Mouse (Mus musculus): ENCODE results near the gene Tat. TPM values are rescaled to one million over a fixed set of nuclear protein-coding genes. Genes with fewer than 3 reads are reported as not detected.
"Not testable (repeated sequence)": the region's sequence is repeated elsewhere in the genome, so short reads cannot be mapped to it uniquely, and the experiment has no call there.

Gene Tat
- total and polyA plus RNA-seq, 3 experiments: not detected

DNA sequence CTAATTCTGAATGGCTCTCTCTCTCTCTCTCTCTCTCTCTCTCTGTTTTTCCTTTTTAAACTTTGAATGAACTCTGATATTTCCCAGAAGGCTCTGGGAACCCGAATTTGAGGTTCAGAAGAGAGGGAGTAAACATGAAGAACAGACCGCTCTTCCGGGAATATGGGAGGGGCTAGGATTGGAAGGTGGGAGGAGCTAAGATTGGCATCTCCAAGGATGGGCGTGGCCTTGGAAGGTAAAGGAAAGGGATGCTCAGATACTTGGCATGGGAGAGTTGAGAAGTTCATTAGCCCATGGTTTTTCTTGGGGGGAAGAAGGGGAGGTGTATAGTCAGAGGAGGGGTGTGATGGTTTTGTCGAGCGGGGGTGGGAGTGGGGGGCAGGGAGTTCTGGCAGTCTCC, 31.8 kb downstream of the Tat start:
- H3K4me1 ChIP-seq (ENCODE audit: control insufficient read depth in 1 of 2, insufficient read depth in 2 of 2, low read length in 2 of 2): no peaks in the 10 kb centered on the region
- DNase-seq (ENCODE audit: low read depth, low spot score): no peak
- no peaks in the 10 kb centered on the region for H3K36me3 ChIP-seq (ENCODE audit: control insufficient read depth in 1 of 2, insufficient read depth in 2 of 2, low read length in 2 of 2)
- no peaks in the 10 kb centered on the region for H3K9me3 ChIP-seq (replicated peaks; ENCODE audit: insufficient read depth, low read length)
- no peak overlapping the region for H3K9ac ChIP-seq (ENCODE audit: control insufficient read depth, low read depth, low read length, poor library complexity, severe bottlenecking)
- H3K4me3 ChIP-seq (ENCODE audit: control insufficient read depth in 1 of 2, insufficient read depth in 1 of 2, low read depth in 2 of 2, low read length in 2 of 2): no peak overlapping the region
- no peaks in the 10 kb centered on the region for H3K79me2 ChIP-seq (ENCODE audit: control insufficient read depth, insufficient read depth, low read length, poor library complexity)
- no peak for TF ChIP-seq MAFK (IDR thresholded peaks at IDR 0.05; ENCODE audit: borderline replicate concordance, low read depth, low read length)
- no peak overlapping the region for H3K27ac ChIP-seq (ENCODE audit: control insufficient read depth, low read depth, low read length)
- H3K27me3 ChIP-seq (ENCODE audit: control insufficient read depth in 1 of 2, insufficient read depth in 2 of 2, low read length in 2 of 2): peaks cover 0 to 2% of the 10 kb centered on the region in 2 experiments; a peak in 1 of 4 replicates

DNA sequence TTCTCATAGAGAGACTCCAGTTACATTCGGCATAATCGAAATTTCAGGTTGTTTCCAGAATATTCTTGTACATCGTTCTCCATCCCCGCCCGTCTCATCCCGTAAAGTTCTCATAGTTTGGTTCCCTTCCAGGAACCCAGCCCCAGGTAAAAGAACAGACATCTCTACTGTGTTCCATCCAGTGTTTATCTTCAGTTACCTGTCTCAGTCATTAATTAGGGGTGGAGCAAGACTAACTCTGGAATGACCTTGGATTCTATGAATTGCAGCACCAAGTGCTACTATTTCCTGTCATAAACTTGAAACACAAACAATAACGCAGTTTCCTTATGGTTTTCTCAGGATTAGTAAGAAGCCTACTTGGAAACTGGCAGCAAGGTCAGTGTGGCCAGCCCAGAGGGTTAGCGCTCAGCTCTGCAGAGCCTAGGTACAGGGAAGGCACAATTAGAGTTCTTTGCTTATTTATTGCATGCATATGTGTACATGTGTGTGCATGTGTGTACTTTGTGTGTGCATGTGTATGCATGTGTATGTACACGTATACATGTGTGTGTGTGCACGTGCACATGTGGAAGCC, 32.6 kb downstream of the Tat start:
- H3K4me3 ChIP-seq (ENCODE audit: control insufficient read depth in 1 of 2, insufficient read depth in 1 of 2, low read depth in 2 of 2, low read length in 2 of 2): no peak overlapping the region

GRCm38 (mm10) chr8:110033771-110034170, 43.5 kb downstream of the Tat start:
- H3K9ac ChIP-seq (ENCODE audit: control insufficient read depth, low read depth, low read length, poor library complexity, severe bottlenecking); H3K79me2 ChIP-seq (ENCODE audit: control insufficient read depth, insufficient read depth, low read length, poor library complexity); H3K27ac ChIP-seq (ENCODE audit: control insufficient read depth, low read depth, low read length); H3K4me1 ChIP-seq (ENCODE audit: control insufficient read depth in 1 of 2, insufficient read depth in 2 of 2, low read length in 2 of 2); DNase-seq (ENCODE audit: low read depth, low spot score); H3K9me3 ChIP-seq (replicated peaks; ENCODE audit: insufficient read depth, low read length); H3K36me3 ChIP-seq (ENCODE audit: control insufficient read depth in 1 of 2, insufficient read depth in 2 of 2, low read length in 2 of 2); H3K27me3 ChIP-seq (ENCODE audit: control insufficient read depth in 1 of 2, insufficient read depth in 2 of 2, low read length in 2 of 2); H3K4me3 ChIP-seq (ENCODE audit: control insufficient read depth in 1 of 2, insufficient read depth in 1 of 2, low read depth in 2 of 2, low read length in 2 of 2): not testable (repeated sequence)

More for the DNA sequence above, 32.6 kb downstream of the Tat start:
- Histone ChIP-seq H3K36me3 (ENCODE audit: control insufficient read depth in 1 of 2, insufficient read depth in 2 of 2, low read length in 2 of 2) (no peaks in the 10 kb centered on the region), H3K79me2 (ENCODE audit: control insufficient read depth, insufficient read depth, low read length, poor library complexity) (no peaks in the 10 kb centered on the region), H3K27ac (ENCODE audit: control insufficient read depth, low read depth, low read length) (no peak overlapping the region), H3K9me3 (replicated peaks; ENCODE audit: insufficient read depth, low read length) (no peaks in the 10 kb centered on the region), H3K27me3 (ENCODE audit: control insufficient read depth in 1 of 2, insufficient read depth in 2 of 2, low read length in 2 of 2) (peaks cover 0 to 2% of the 10 kb centered on the region in 2 experiments; a peak in 1 of 4 replicates), H3K9ac (ENCODE audit: control insufficient read depth, low read depth, low read length, poor library complexity, severe bottlenecking) (no peak overlapping the region), H3K4me1 (ENCODE audit: control insufficient read depth in 1 of 2, insufficient read depth in 2 of 2, low read length in 2 of 2) (no peaks in the 10 kb centered on the region)
- DNase-seq (ENCODE audit: low read depth, low spot score): no peak
- TF ChIP-seq TAL1 (IDR thresholded peaks at IDR 0.05; ENCODE audit: low read length): no peak
- TF ChIP-seq CHD1 (IDR thresholded peaks at IDR 0.05; ENCODE audit: low read depth, low read length): no peak
- TF ChIP-seq TBP (IDR thresholded peaks at IDR 0.05; ENCODE audit: low read depth, low read length): no peak
- TF ChIP-seq E2F4 (IDR thresholded peaks at IDR 0.05; ENCODE audit: borderline replicate concordance, low read depth, low read length): no peak
- no peak for TF ChIP-seq JUND (IDR thresholded peaks at IDR 0.05; ENCODE audit: low read depth, low read length)

DNA sequence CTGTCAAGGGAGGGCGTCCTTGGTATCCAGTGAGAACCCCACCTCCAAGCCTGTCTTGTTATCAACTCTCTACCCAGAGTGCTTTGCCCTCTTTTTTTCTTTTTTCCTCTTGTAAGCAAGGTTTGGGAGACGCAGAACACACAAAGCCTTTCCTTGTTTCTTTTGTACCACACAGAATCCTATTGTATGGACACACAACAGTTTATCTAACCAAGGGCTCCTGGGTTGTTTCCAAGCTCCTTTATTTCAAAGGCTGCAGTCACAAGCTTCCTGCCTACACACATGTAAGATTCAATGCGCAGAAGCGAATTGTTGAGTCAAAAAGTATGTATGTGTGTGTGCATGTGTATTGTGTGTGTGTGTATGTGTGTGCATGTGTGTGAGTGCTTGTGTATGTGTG, 44.1 kb downstream of the Tat start:
- Histone ChIP-seq H3K27me3 (ENCODE audit: control insufficient read depth in 1 of 2, insufficient read depth in 2 of 2, low read length in 2 of 2) (no peaks in the 10 kb centered on the region), H3K79me2 (ENCODE audit: control insufficient read depth, insufficient read depth, low read length, poor library complexity) (no peaks in the 10 kb centered on the region), H3K36me3 (ENCODE audit: control insufficient read depth in 1 of 2, insufficient read depth in 2 of 2, low read length in 2 of 2) (no peaks in the 10 kb centered on the region), H3K4me1 (ENCODE audit: control insufficient read depth in 1 of 2, insufficient read depth in 2 of 2, low read length in 2 of 2) (no peaks in the 10 kb centered on the region), H3K9ac (ENCODE audit: control insufficient read depth, low read depth, low read length, poor library complexity, severe bottlenecking) (no peak overlapping the region), H3K27ac (ENCODE audit: control insufficient read depth, low read depth, low read length) (no peak overlapping the region), H3K4me3 (ENCODE audit: control insufficient read depth in 1 of 2, insufficient read depth in 1 of 2, low read depth in 2 of 2, low read length in 2 of 2) (no peak overlapping the region), H3K9me3 (replicated peaks; ENCODE audit: insufficient read depth, low read length) (no peaks in the 10 kb centered on the region)
- TF ChIP-seq CHD1 (IDR thresholded peaks at IDR 0.05; ENCODE audit: low read depth, low read length) (no peak), ZC3H11A (IDR thresholded peaks at IDR 0.05; ENCODE audit: low read depth, low read length) (no peak), CTCF (IDR thresholded peaks at IDR 0.05 in 2 of 3, conservative IDR thresholded peaks at IDR 0.05 in 1 of 3; ENCODE audit: control insufficient read depth in 1 of 3, insufficient read depth in 1 of 3, low read depth in 2 of 3, low read length in 3 of 3, poor library complexity in 1 of 3, severe bottlenecking in 1 of 3) (no peak), ELF1 (IDR thresholded peaks at IDR 0.05; ENCODE audit: low read depth, low read length) (no peak), POLR2AphosphoS5 (IDR thresholded peaks at IDR 0.05; ENCODE audit: borderline replicate concordance, low read depth, low read length) (no peak), MAZ (IDR thresholded peaks at IDR 0.05; ENCODE audit: low read depth, low read length) (no peak), MEF2A (IDR thresholded peaks at IDR 0.05; ENCODE audit: extremely low read depth, insufficient replicate concordance, low read depth, low read length, poor library complexity, severe bottlenecking) (no peak), NRF1 (IDR thresholded peaks at IDR 0.05; ENCODE audit: insufficient read depth, low read depth, low read length, poor library complexity, severe bottlenecking) (no peak), GABPA (IDR thresholded peaks at IDR 0.05; ENCODE audit: low read depth, low read length) (no peak), RAD21 (IDR thresholded peaks at IDR 0.05; ENCODE audit: low read depth, low read length) (no peak)
- DNase-seq (ENCODE audit: low read depth, low spot score): no peak
